In the genomic region with DNA sequence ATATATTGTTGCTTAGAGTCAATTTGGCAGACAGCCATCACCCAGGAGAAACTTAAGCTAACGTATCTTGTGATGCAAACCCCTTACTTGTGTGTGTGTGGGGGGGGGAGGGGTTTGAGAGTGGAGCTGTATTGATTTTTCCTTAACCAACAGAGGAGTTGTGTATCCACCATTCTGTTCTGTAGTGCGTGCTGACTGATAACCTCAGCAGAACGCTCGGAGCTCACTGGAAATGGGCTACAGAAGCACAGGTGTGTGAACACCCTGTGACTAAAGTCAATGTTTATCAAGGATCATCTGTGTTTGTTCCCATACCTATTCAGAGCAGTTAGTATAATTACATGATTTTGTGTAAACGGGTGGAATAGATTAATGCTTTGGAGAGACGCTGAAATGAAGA, we compare ENCODE assay signal across 27 mouse cellular contexts.
DNase-seq lines count a peak whose midpoint lies in the region; ATAC-seq and TF ChIP-seq lines count a peak whose summit lies in the region.
"Had no signal": no experiment of that assay in that cellular context is flagged by ENCODE, and none has a peak within 500 bp of the region (broad histone marks: within the 10 kb centered on the region; RNA-seq: fewer than 3 reads in every experiment).

No protein-coding gene starts in this region.

- H3K36me3 ChIP-seq in intestine, embryonic 15.5 days, result no peaks in the 10 kb centered on the region
- no peaks in the 10 kb centered on the region for H3K36me3 ChIP-seq in intestine, postnatal 0 days (ENCODE audit: control insufficient read depth, insufficient read depth)
- no peaks in the 10 kb centered on the region for H3K36me3 ChIP-seq in stomach, embryonic 14.5 days (ENCODE audit: control insufficient read depth, insufficient read depth, low read length)
- no peaks in the 10 kb centered on the region for H3K36me3 ChIP-seq in stomach, postnatal 0 days (ENCODE audit: control insufficient read depth, insufficient read depth, low read length)
- H3K36me3 ChIP-seq in stomach, embryonic 16.5 days (ENCODE audit: control insufficient read depth, insufficient read depth, low read length), result no peaks in the 10 kb centered on the region
- H3K36me3 ChIP-seq: embryonic facial prominence, embryonic 13.5 days; embryonic facial prominence, embryonic 15.5 days; forebrain, embryonic 10.5 days; forebrain, embryonic 12.5 days; G1E had no signal

- no peaks in the 10 kb centered on the region for H3K27me3 ChIP-seq in intestine, embryonic 15.5 days (replicated peaks)
- H3K27me3 ChIP-seq in intestine, postnatal 0 days (replicated peaks; ENCODE audit: control insufficient read depth, insufficient read depth, low read length), result no peaks in the 10 kb centered on the region
- H3K27me3 ChIP-seq in stomach, embryonic 14.5 days (ENCODE audit: control insufficient read depth, insufficient read depth, low read length), result no peaks in the 10 kb centered on the region
- H3K27me3 ChIP-seq in stomach, postnatal 0 days (ENCODE audit: control insufficient read depth, insufficient read depth, low read length), result no peaks in the 10 kb centered on the region
- H3K27me3 ChIP-seq in stomach, embryonic 16.5 days (ENCODE audit: control insufficient read depth, insufficient read depth, low read length), result no peaks in the 10 kb centered on the region
- H3K27me3 ChIP-seq: CH12.LX; embryonic facial prominence, embryonic 15.5 days; forebrain, embryonic 12.5 days; Patski had no signal

- H3K9me3 ChIP-seq in intestine, embryonic 15.5 days, result no peaks in the 10 kb centered on the region
- H3K9me3 ChIP-seq in intestine, postnatal 0 days (ENCODE audit: control insufficient read depth), result no peaks in the 10 kb centered on the region
- H3K9me3 ChIP-seq in stomach, embryonic 14.5 days (ENCODE audit: control insufficient read depth, low read depth, low read length), result no peaks in the 10 kb centered on the region
- no peaks in the 10 kb centered on the region for H3K9me3 ChIP-seq in stomach, postnatal 0 days (ENCODE audit: control insufficient read depth, low read length)
- no peaks in the 10 kb centered on the region for H3K9me3 ChIP-seq in stomach, embryonic 16.5 days (replicated peaks; ENCODE audit: control insufficient read depth, low read length)
- H3K9me3 ChIP-seq: embryonic facial prominence, embryonic 13.5 days; embryonic facial prominence, embryonic 15.5 days; forebrain, embryonic 10.5 days; forebrain, embryonic 12.5 days; G1E had no signal

- H3K9ac ChIP-seq in intestine, embryonic 15.5 days, result no peak overlapping the region
- no peak overlapping the region for H3K9ac ChIP-seq in intestine, postnatal 0 days (ENCODE audit: low read depth, low read length)
- no peak overlapping the region for H3K9ac ChIP-seq in stomach, embryonic 14.5 days (replicated peaks; ENCODE audit: low read depth, low read length)
- no peak overlapping the region for H3K9ac ChIP-seq in stomach, postnatal 0 days (ENCODE audit: low read length)
- no peak overlapping the region for H3K9ac ChIP-seq in stomach, embryonic 16.5 days (ENCODE audit: low read length)
- H3K9ac ChIP-seq: embryonic facial prominence, embryonic 13.5 days; embryonic facial prominence, embryonic 15.5 days; forebrain, embryonic 12.5 days had no signal

- H3K27ac ChIP-seq in intestine, embryonic 15.5 days, result no peak overlapping the region
- H3K27ac ChIP-seq in intestine, postnatal 0 days (ENCODE audit: low read depth, low read length), result no peak overlapping the region
- no peak overlapping the region for H3K27ac ChIP-seq in stomach, embryonic 14.5 days (ENCODE audit: low read length)
- H3K27ac ChIP-seq in stomach, postnatal 0 days (replicated peaks), result no peak overlapping the region
- no peak overlapping the region for H3K27ac ChIP-seq in stomach, embryonic 16.5 days (ENCODE audit: low read length)
- H3K27ac ChIP-seq: embryonic facial prominence, embryonic 13.5 days; embryonic facial prominence, embryonic 15.5 days; forebrain, embryonic 10.5 days; forebrain, embryonic 12.5 days had no signal

- no peak for DNase-seq in stomach, postnatal 0 days (ENCODE audit: low spot score)
- DNase-seq in embryo, embryonic 9.5 days (ENCODE audit: extremely low spot score), result no peak
- DNase-seq: adrenal gland, adult 8-10 months; adrenal gland, postnatal 14 days; adrenal gland, postnatal 36 days; B cell, adult 2 months; cerebellum, adult 11-12 months; cerebellum, adult 2 months; cerebellum, adult 9-10 months; cerebellum, postnatal 10 days; cerebellum, postnatal 25 days had no signal

- peak; percentile 79 for ATAC-seq in intestine, embryonic 15.5 days
- no peak for ATAC-seq in intestine, postnatal 0 days
- peak; percentile 77 for ATAC-seq in stomach, embryonic 14.5 days (ENCODE audit: insufficient number of reproducible peaks, insufficient read depth, low FRiP score, low read depth)
- no peak for ATAC-seq in stomach, postnatal 0 days (ENCODE audit: low FRiP score, low TSS enrichment)
- peak; percentile 71; the same call in 1 of the 2 replicates for ATAC-seq in stomach, embryonic 16.5 days (ENCODE audit: insufficient read depth, low FRiP score)
- ATAC-seq: activated CD4-positive, CD25-positive, alpha-beta regulatory T cell, adult 4 months; CD4-positive, CD25-positive, alpha-beta regulatory T cell, adult 4 months; forebrain, embryonic 14.5 days; forebrain, embryonic 16.5 days; Patski had no signal

- H3K4me3 ChIP-seq in intestine, embryonic 15.5 days (replicated peaks), result no peak overlapping the region
- no peak overlapping the region for H3K4me3 ChIP-seq in intestine, postnatal 0 days (ENCODE audit: low read depth, low read length)
- H3K4me3 ChIP-seq in stomach, embryonic 14.5 days (ENCODE audit: low read depth, low read length), result no peak overlapping the region
- H3K4me3 ChIP-seq in stomach, postnatal 0 days (ENCODE audit: low read depth, low read length), result no peak overlapping the region
- H3K4me3 ChIP-seq in stomach, embryonic 16.5 days (replicated peaks; ENCODE audit: low read length), result no peak overlapping the region
- H3K4me3 ChIP-seq: embryonic facial prominence, embryonic 13.5 days; embryonic facial prominence, embryonic 15.5 days; erythroblast, embryonic 14.5 days; forebrain, embryonic 10.5 days; forebrain, embryonic 12.5 days had no signal

- 61% methylated on average over 6 of the region's 6 CpGs for WGBS in intestine, embryonic 15.5 days
- WGBS in intestine, postnatal 0 days, result 46% methylated on average over 6 of the region's 6 CpGs
- WGBS in stomach, embryonic 14.5 days, result 49% methylated on average over 6 of the region's 6 CpGs
- WGBS in stomach, postnatal 0 days, result 50% methylated on average over 6 of the region's 6 CpGs
- 52% methylated on average over 6 of the region's 6 CpGs for WGBS in stomach, embryonic 16.5 days

- peaks cover 2% of the 10 kb centered on the region; the same call in 1 of the 2 replicates for H3K4me1 ChIP-seq in intestine, embryonic 15.5 days (replicated peaks)
- no peaks in the 10 kb centered on the region for H3K4me1 ChIP-seq in intestine, postnatal 0 days (replicated peaks; ENCODE audit: control insufficient read depth, insufficient read depth, low read length)
- H3K4me1 ChIP-seq in stomach, embryonic 14.5 days (ENCODE audit: control insufficient read depth, insufficient read depth, low read length), result 0 out of 2 replicates have a peak, but pooled peaks cover 5% of the 10 kb centered on the region
- no peaks in the 10 kb centered on the region for H3K4me1 ChIP-seq in stomach, postnatal 0 days (replicated peaks; ENCODE audit: control insufficient read depth, insufficient read depth)
- no peaks in the 10 kb centered on the region for H3K4me1 ChIP-seq in stomach, embryonic 16.5 days (ENCODE audit: control insufficient read depth, insufficient read depth, low read length)
- H3K4me1 ChIP-seq: embryonic facial prominence, embryonic 13.5 days; embryonic facial prominence, embryonic 15.5 days had no signal

- TF ChIP-seq EP300 in stomach, postnatal 0 days (optimal IDR thresholded peaks at IDR 0.05), result no peak

- H3K4me2 ChIP-seq in intestine, embryonic 15.5 days (replicated peaks), result no peak overlapping the region
- H3K4me2 ChIP-seq in intestine, postnatal 0 days (replicated peaks; ENCODE audit: low read depth), result no peak overlapping the region
- no peak overlapping the region for H3K4me2 ChIP-seq in stomach, embryonic 14.5 days (replicated peaks; ENCODE audit: low read depth, low read length)
- H3K4me2 ChIP-seq in stomach, postnatal 0 days (replicated peaks; ENCODE audit: low read depth), result no peak overlapping the region
- no peak overlapping the region for H3K4me2 ChIP-seq in stomach, embryonic 16.5 days (ENCODE audit: low read depth, low read length)
- H3K4me2 ChIP-seq: embryonic facial prominence, embryonic 13.5 days; embryonic facial prominence, embryonic 15.5 days; forebrain, embryonic 12.5 days had no signal

- TF ChIP-seq CTCF in intestine, postnatal 0 days (IDR thresholded peaks at IDR 0.05; ENCODE audit: low read depth), result no peak
- TF ChIP-seq CTCF in stomach, postnatal 0 days (IDR thresholded peaks at IDR 0.05; ENCODE audit: low read depth), result no peak

Comparison
In these comparisons a context has a peak if more than half of its experiments do, and no peak if none do; other contexts are left out.
1. ATAC-seq: peak in intestine, embryonic 15.5 days (single experiment), stomach, embryonic 14.5 days (single experiment) and stomach, embryonic 16.5 days (single experiment); none in intestine, postnatal 0 days (single experiment) and stomach, postnatal 0 days (single experiment).